24 mouse cellular contexts compared by ENCODE assay signal in the genomic region with DNA sequence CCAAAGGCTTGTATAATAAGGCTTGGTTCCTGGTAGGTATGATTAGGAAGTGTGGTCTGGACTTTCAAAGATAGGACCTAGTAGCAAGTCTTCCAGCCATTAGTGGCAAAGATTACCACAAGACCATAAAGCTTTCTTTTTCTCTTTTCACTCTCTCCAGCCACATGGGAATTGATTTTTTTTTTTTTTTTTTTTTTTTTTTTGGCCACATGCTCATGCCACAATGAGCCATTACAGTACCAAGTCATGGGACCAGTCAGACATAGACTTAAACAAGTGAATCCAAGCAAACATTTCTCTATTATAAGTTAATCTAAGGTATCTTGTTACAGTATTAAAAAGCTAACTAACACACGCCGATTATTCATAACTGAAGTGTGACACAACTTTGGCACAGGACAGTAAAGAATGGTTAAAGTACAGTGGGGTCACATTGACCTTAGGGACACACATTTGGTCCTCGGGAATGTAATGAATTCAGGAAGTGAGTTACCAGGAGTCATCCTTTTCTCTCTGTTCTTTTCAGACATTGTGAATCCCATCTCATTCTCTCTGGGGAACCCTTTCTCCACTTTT. TPM values are rescaled to one million over a fixed set of nuclear protein-coding genes. Genes with fewer than 3 reads are reported as not detected.
DNase-seq lines count a peak whose midpoint lies in the region; ATAC-seq and TF ChIP-seq lines count a peak whose summit lies in the region.
"Had no signal": no experiment of that assay in that cellular context is flagged by ENCODE, and none has a peak within 500 bp of the region (broad histone marks: within the 10 kb centered on the region; RNA-seq: fewer than 3 reads in every experiment).

No protein-coding gene starts in this region.

- no peaks in the 10 kb centered on the region for H3K4me1 ChIP-seq in heart, embryonic 10.5 days
- no peaks in the 10 kb centered on the region for H3K4me1 ChIP-seq in forebrain, embryonic 15.5 days
- H3K4me1 ChIP-seq: embryonic facial prominence, embryonic 13.5 days; embryonic facial prominence, embryonic 15.5 days; forebrain, embryonic 13.5 days had no signal

- no peaks in the 10 kb centered on the region for H3K9me3 ChIP-seq in heart, embryonic 10.5 days
- H3K9me3 ChIP-seq in forebrain, embryonic 15.5 days, result no peaks in the 10 kb centered on the region
- H3K9me3 ChIP-seq: embryonic facial prominence, embryonic 13.5 days; embryonic facial prominence, embryonic 15.5 days; forebrain, embryonic 13.5 days; G1E had no signal

- H3K4me3 ChIP-seq in heart, embryonic 10.5 days, result no peak overlapping the region
- H3K4me3 ChIP-seq in C2C12 (ENCODE audit: insufficient read depth, poor library complexity, severe bottlenecking) (no peak overlapping the region), myocyte (no peak overlapping the region)
- H3K4me3 ChIP-seq in forebrain, embryonic 15.5 days, result no peak overlapping the region
- H3K4me3 ChIP-seq: embryonic facial prominence, embryonic 13.5 days; embryonic facial prominence, embryonic 15.5 days; forebrain, embryonic 13.5 days had no signal

- H3K79me2 ChIP-seq in C2C12 (ENCODE audit: control insufficient read depth, insufficient read depth), result no peaks in the 10 kb centered on the region
- H3K79me2 ChIP-seq in myocyte (ENCODE audit: control insufficient read depth, insufficient read depth), result no peaks in the 10 kb centered on the region

- no peaks in the 10 kb centered on the region for H3K36me3 ChIP-seq in heart, embryonic 10.5 days
- H3K36me3 ChIP-seq in C2C12 (ENCODE audit: control insufficient read depth, insufficient read depth) (no peaks in the 10 kb centered on the region), myocyte (ENCODE audit: control insufficient read depth, insufficient read depth) (no peaks in the 10 kb centered on the region)
- H3K36me3 ChIP-seq in forebrain, embryonic 15.5 days, result no peaks in the 10 kb centered on the region
- H3K36me3 ChIP-seq: embryonic facial prominence, embryonic 13.5 days; embryonic facial prominence, embryonic 15.5 days; G1E had no signal

- POLR2A ChIA-PET in Patski (lab: Charles Lee), result interaction anchor here (0.5 to 0.6 kb wide), 2 partner anchors 71 to 177 kb away, joined by 3 to 4 read pairs; no protein-coding TSS in a partner anchor

- peak; percentile 0 for DNase-seq in heart, adult 11 months
- no peak for DNase-seq in heart, embryonic 10.5 days (ENCODE audit: low spot score)
- peak; percentile 39 for DNase-seq in Patski (ENCODE audit: low read depth, low spot score)
- DNase-seq in ovary, postnatal 14 days (ENCODE audit: low spot score), result no peak
- no peak for DNase-seq in natural killer cell, adult 2 months (ENCODE audit: low spot score in 2 of 2)
- DNase-seq: adrenal gland, adult 2 months; adrenal gland, postnatal 10 days; adrenal gland, postnatal 25 days; B cell, adult 2 months; cerebellum, adult 11 months; cerebellum, adult 18-20 months; cerebellum, adult 8-10 months; cerebellum, adult 9-11 months; cerebellum, postnatal 14 days; cerebellum, postnatal 36 days; embryo, embryonic 11 days had no signal

- no peak overlapping the region for H3K9ac ChIP-seq in forebrain, embryonic 15.5 days (replicated peaks)
- H3K9ac ChIP-seq: embryonic facial prominence, embryonic 13.5 days; embryonic facial prominence, embryonic 15.5 days; forebrain, embryonic 13.5 days had no signal

- CTCF ChIA-PET in Patski (lab: Charles Lee), result no interaction called here

- no peak for TF ChIP-seq POLR2A in myocyte (IDR thresholded peaks at IDR 0.05; ENCODE audit: insufficient read length, low read depth)

- no peak for ATAC-seq in Patski
- no peak for ATAC-seq in forebrain, embryonic 15.5 days (replicated peaks)
- ATAC-seq: forebrain, embryonic 13.5 days; forebrain, embryonic 16.5 days had no signal

- in situ Hi-C loops in Patski (cut with MboI; ENCODE audit: low pct_unique_long_range_greater_than_20kb), result loop anchor here (25.0 kb wide), 1 partner anchor 219 kb away; no protein-coding TSS in a partner anchor

- no peaks in the 10 kb centered on the region for H3K27me3 ChIP-seq in heart, embryonic 10.5 days (ENCODE audit: insufficient read depth, poor library complexity, severe bottlenecking)
- H3K27me3 ChIP-seq in C2C12 (ENCODE audit: control insufficient read depth, insufficient read depth, insufficient read length), result no peaks in the 10 kb centered on the region
- no peaks in the 10 kb centered on the region for H3K27me3 ChIP-seq in Patski
- H3K27me3 ChIP-seq in myocyte (ENCODE audit: control insufficient read depth, insufficient read depth, insufficient read length), result no peaks in the 10 kb centered on the region
- H3K27me3 ChIP-seq in forebrain, embryonic 15.5 days, result no peaks in the 10 kb centered on the region
- H3K27me3 ChIP-seq: embryonic facial prominence, embryonic 13.5 days; embryonic facial prominence, embryonic 15.5 days; forebrain, embryonic 13.5 days had no signal

- H3K4me2 ChIP-seq in myocyte (ENCODE audit: low read depth), result peak overlapping the region; percentile 63
- H3K4me2 ChIP-seq in forebrain, embryonic 15.5 days (replicated peaks), result no peak overlapping the region
- H3K4me2 ChIP-seq: embryonic facial prominence, embryonic 13.5 days; embryonic facial prominence, embryonic 15.5 days; forebrain, embryonic 13.5 days had no signal

- no peak overlapping the region for H3ac ChIP-seq in C2C12 (ENCODE audit: control insufficient read depth, insufficient read length, low read depth)
- no peak overlapping the region for H3ac ChIP-seq in myocyte (ENCODE audit: control insufficient read depth, insufficient read length)

- no peaks in the 10 kb centered on the region for H3K79me3 ChIP-seq in C2C12 (ENCODE audit: low read depth)

- 78% methylated on average over 3 of the region's 3 CpGs for WGBS in heart, embryonic 10.5 days
- WGBS in forebrain, embryonic 15.5 days, result 84% methylated on average over 3 of the region's 3 CpGs

- H3K27ac ChIP-seq in heart, embryonic 10.5 days, result no peak overlapping the region
- H3K27ac ChIP-seq in forebrain, embryonic 15.5 days (replicated peaks), result no peak overlapping the region
- H3K27ac ChIP-seq: embryonic facial prominence, embryonic 13.5 days; embryonic facial prominence, embryonic 15.5 days; forebrain, embryonic 13.5 days had no signal

- TF ChIP-seq CTCF in C2C12 (IDR thresholded peaks at IDR 0.05; ENCODE audit: control insufficient read depth, insufficient read depth, insufficient read length), result no peak
- no peak for TF ChIP-seq CTCF in Patski (IDR thresholded peaks at IDR 0.05)

TF ChIP-seq in C2C12, 6 proteins besides CTCF, POLR2A, EP300 and RAD21:
- TF ChIP-seq USF1 (IDR thresholded peaks at IDR 0.05; ENCODE audit: low read depth) (peak; percentile 60), MYOD1 (IDR thresholded peaks at IDR 0.05; ENCODE audit: control insufficient read depth, insufficient read length, low read depth) (no peak), CEBPB (IDR thresholded peaks at IDR 0.05; ENCODE audit: low read depth) (peak; percentile 50)

TF ChIP-seq in myocyte, 11 proteins besides CTCF, POLR2A, EP300 and RAD21:
- TF ChIP-seq MYOG (IDR thresholded peaks at IDR 0.05; ENCODE audit: control insufficient read depth in 1 of 3, insufficient read depth in 1 of 3, insufficient read length in 2 of 3, low read depth in 2 of 3), result no peak
- no peak for TF ChIP-seq SRF (IDR thresholded peaks at IDR 0.05; ENCODE audit: control insufficient read depth, insufficient read length, low read depth)
- TF ChIP-seq E2F4 (IDR thresholded peaks at IDR 0.05; ENCODE audit: insufficient read depth), result no peak
- TF ChIP-seq POLR2AphosphoS2 (IDR thresholded peaks at IDR 0.05; ENCODE audit: insufficient read length, low read depth), result no peak
- peak; percentile 43 for TF ChIP-seq USF1 (IDR thresholded peaks at IDR 0.05; ENCODE audit: low read depth)

RNA-seq across cellular contexts. Expression of gene Ppp3ca, which starts 13.4 kb away (rescaled TPM):
- polyA plus RNA-seq in heart, embryonic 10.5 days (2016; fragmentation: Nextera tagmentation; extraction: Ambion mirVana), result 45.5 and 53.9 TPM in 2 replicates
- polyA plus RNA-seq in C2C12 (2012; fragmentation: generic; extraction: Trizol) (9.7 TPM), Patski (2021) (92.2 TPM), myocyte (2012; fragmentation: generic; extraction: Trizol) (34.0 TPM)
- polyA plus RNA-seq in forebrain, embryonic 15.5 days (2015; fragmentation: Nextera tagmentation; extraction: Ambion mirVana), result 141 and 153 TPM in 2 replicates

Comparison
In these comparisons a context has a peak if more than half of its experiments do, and no peak if none do; other contexts are left out.
1. DNase-seq: peak in heart, adult 11 months (single experiment) and Patski (single experiment); none in heart, embryonic 10.5 days (single experiment), ovary, postnatal 14 days (single experiment) and natural killer cell, adult 2 months (0 of 2).